Mouse (Mus musculus): ENCODE measurements at regions not wholly inside any gene's neighbourhood (a gene's known extent, or its start where the extent isn't known, plus 50 kb on each side); places are given as distances from the start of the nearest gene placed in this dataset.

DNA sequence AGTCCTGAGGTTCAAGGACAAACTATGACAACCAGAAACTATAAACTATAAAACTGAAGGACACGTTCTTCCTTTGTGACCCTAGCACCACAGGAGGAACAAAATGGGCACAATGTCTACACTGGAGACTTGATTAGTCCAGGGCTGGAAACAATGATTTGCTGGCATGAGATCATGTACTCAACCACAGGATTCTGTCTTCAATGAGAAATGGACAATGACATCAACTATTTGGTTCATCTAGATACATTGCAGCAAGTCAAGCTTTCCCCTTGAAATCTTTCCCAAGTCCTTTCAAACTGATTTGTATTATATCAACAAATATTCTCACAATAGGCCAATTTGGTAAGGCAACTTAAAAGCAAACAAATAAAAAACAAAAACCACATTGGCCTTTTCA is 98.6 kb upstream of the Fn1 start:
- TF ChIP-seq CTCF (IDR thresholded peaks at IDR 0.05; ENCODE audit: borderline replicate concordance, insufficient read depth, low read depth, low read length) (no peak), POLR2A (IDR thresholded peaks at IDR 0.05; ENCODE audit: borderline replicate concordance, insufficient read depth, low read length) (no peak)
